Mouse (Mus musculus) midbrain, embryonic 12.5 days (tissue): Measurements from ENCODE around the gene Slc5a12. TPM values are rescaled to one million over a fixed set of nuclear protein-coding genes. Genes with fewer than 3 reads are reported as not detected.

Source experiments
- polyA plus RNA-seq: library from polyadenylated mRNA; unstranded; fragments of >200 nt; fragmentation: Nextera tagmentation; extraction: Ambion mirVana; gene quantifications from 2 replicates; pipeline ENCODE4 v1.2.1, GENCODE M21; 2016

Gene Slc5a12
- polyA plus RNA-seq, 1 experiment from 2014 or later, result not detected

Other genes with a start within 250 kb of the Slc5a12 start
- 5.4 and 6.3 TPM in 2 replicates for gene Fibin, start 234.1 kb upstream of the Slc5a12 start, polyA plus RNA-seq
- not detected in 2 replicates for gene Muc15, start 124.0 kb downstream of the Slc5a12 start, polyA plus RNA-seq